Mouse (Mus musculus) kidney, postnatal 10 days (tissue): ENCODE measurements around the gene Baz2b.
"Not testable (repeated sequence)": the region's sequence is repeated elsewhere in the genome, so short reads cannot be mapped to it uniquely, and the experiment has no call there.

Experiments
- DNase-seq: peaks from one replicate; pipeline ENCODE4 v3.0.0; 2021; ENCODE audit warnings: mixed read lengths

Gene Baz2b

GRCm38 (mm10) chr2:60200051-60200562 lies 9.5 kb downstream of the Baz2b start:
- DNase-seq = no peak

GRCm38 (mm10) chr2:60196841-60197240 lies 12.8 kb downstream of the Baz2b start:
- DNase-seq = no peak

- DNase-seq = no peak
Measured at GRCm38 (mm10) chr2:60181696-60182095, 27.9 kb downstream of the Baz2b start.

- DNase-seq = no peak
Measured at GRCm38 (mm10) chr2:60177490-60177889, 32.1 kb downstream of the Baz2b start.

- DNase-seq = no peak
Measured at GRCm38 (mm10) chr2:60176087-60176486, 33.6 kb downstream of the Baz2b start.

GRCm38 (mm10) chr2:60175078-60175477 lies 34.6 kb downstream of the Baz2b start:
- DNase-seq = no peak

- no peak for DNase-seq
Measured at GRCm38 (mm10) chr2:60173595-60173994, 36.0 kb downstream of the Baz2b start.

GRCm38 (mm10) chr2:60173190-60173589 lies 36.4 kb downstream of the Baz2b start:
- DNase-seq = no peak

- DNase-seq = no peak
Measured at GRCm38 (mm10) chr2:60172531-60172914, 37.1 kb downstream of the Baz2b start.

GRCm38 (mm10) chr2:60171786-60172530 lies 37.7 kb downstream of the Baz2b start:
- peak; percentile 52 for DNase-seq

GRCm38 (mm10) chr2:60166878-60167277 lies 42.8 kb downstream of the Baz2b start:
- no peak for DNase-seq

GRCm38 (mm10) chr2:60165679-60166078 lies 44.0 kb downstream of the Baz2b start:
- DNase-seq = no peak

- no peak for DNase-seq
Measured at GRCm38 (mm10) chr2:60163744-60164143, 45.9 kb downstream of the Baz2b start.

GRCm38 (mm10) chr2:60152481-60152880 lies 57.2 kb downstream of the Baz2b start:
- no peak for DNase-seq

- no peak for DNase-seq
Measured at GRCm38 (mm10) chr2:60148651-60149050, 61.0 kb downstream of the Baz2b start.

- DNase-seq = no peak
Measured at GRCm38 (mm10) chr2:60147428-60147827, 62.2 kb downstream of the Baz2b start.

GRCm38 (mm10) chr2:60145742-60146141 lies 63.9 kb downstream of the Baz2b start:
- peak; percentile 56 for DNase-seq

- no peak for DNase-seq
Measured at GRCm38 (mm10) chr2:60143383-60143782, 66.3 kb downstream of the Baz2b start.

GRCm38 (mm10) chr2:60142281-60142680 lies 67.4 kb downstream of the Baz2b start:
- no peak for DNase-seq

- DNase-seq = no peak
Measured at GRCm38 (mm10) chr2:60138751-60139162, 70.9 kb downstream of the Baz2b start.

GRCm38 (mm10) chr2:60135796-60136195 lies 73.8 kb downstream of the Baz2b start:
- no peak for DNase-seq

- not testable (repeated sequence) for DNase-seq
Measured at GRCm38 (mm10) chr2:60134958-60135357, 74.7 kb downstream of the Baz2b start.

- DNase-seq = no peak
Measured at GRCm38 (mm10) chr2:60133072-60133471, 76.6 kb downstream of the Baz2b start.

GRCm38 (mm10) chr2:60132269-60133042 lies 77.2 kb downstream of the Baz2b start:
- DNase-seq = no peak
